Mouse (Mus musculus): ENCODE results near the gene Efnb2.

Gene Efnb2

DNA sequence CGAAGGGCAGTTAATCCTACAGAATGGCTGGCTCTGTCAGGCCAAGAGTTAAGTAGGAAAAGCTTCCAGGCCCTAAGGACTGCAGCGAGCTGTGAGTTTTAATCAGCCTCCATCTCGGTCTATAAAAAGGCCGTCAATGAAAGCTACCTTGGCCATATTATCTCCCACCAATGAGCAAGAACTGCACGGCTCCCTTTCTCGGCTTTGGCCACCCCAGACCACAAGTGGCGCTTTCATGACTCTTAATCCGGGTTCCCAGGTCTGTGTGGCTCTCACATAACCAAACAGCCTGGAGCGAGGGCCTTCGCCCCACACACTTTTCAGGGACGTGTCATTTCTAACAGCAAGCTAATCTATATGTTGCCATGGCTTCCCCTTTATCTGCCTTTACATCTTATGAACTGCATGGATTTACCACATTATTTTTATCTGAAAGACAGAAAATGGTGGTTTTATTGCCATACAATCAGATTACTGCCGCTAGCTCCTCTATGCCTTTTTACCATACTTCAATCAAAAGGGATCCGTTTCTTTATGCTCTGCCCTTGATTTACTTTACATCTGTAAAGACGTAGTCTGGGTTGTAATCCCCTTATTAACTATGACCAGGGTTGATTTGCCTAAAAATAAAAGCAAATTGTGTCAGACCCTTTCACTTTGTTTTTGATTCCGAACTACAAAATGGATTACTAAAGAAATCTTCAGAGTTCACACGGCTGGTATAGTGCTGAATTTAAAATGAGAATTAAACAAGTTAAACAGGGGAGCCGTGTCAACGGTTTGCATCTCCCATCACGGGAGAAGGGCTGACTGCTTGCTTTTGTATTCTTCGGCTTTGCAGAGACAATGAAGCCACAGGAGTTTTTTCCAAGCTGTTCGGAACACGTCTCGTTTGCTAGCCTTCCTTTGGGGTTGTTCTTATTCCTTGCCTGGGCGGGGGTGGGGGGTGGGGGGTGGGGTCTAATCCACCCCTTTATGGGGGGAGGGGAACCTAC, 5.4 kb downstream of the Efnb2 start:
- DNase-seq (ENCODE audit: low spot score in 2 of 2) = no peak

DNA sequence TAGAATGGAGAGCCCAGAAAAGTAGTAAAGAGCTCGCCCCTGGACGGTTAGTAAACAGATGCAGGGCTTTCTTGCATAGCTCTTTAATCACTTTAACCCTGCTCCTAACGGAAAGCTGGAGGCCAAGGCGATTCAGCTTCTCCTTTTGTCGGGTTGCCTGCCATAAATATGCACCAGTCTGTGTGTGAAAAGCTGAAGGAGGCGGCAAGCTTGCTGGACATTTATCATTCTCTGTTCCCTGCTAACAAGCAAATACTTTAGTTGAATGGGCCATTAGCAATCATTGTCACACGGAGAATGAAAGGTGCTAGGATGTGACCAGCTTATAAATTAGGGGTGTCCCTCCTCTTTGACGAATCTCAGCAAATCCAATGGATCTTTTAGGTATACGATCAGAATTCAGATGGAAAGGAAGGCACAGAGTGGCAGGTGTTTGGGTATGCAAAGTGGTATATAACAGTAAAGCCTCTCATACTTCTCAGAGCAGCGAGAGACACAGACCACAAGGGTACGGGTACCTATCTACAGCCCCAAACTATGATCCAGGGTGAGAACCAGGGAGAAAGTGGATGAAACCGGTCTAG, 7.0 kb downstream of the Efnb2 start:
- DNase-seq (ENCODE audit: low spot score in 2 of 2) = no peak

DNA sequence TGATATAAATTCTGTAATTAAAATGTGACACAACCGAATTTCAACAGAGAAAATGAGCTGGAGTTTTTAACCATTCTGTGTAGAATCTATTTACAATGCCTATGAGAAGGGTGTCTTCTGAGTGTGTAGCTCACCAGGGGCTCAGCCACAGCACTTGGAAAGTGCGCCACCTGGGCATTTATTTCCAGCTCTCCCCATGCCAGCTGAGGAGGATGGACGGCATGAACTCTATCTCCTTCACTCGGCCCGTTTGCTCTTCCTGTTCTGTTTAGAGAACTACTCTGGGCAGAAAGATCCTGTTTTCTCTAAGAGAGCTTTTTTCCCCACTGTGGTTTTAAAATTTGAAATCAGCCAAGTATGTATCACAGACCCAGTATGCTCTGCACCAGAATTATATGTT, 7.7 kb downstream of the Efnb2 start:
- DNase-seq (ENCODE audit: low spot score in 2 of 2) = no peak

DNA sequence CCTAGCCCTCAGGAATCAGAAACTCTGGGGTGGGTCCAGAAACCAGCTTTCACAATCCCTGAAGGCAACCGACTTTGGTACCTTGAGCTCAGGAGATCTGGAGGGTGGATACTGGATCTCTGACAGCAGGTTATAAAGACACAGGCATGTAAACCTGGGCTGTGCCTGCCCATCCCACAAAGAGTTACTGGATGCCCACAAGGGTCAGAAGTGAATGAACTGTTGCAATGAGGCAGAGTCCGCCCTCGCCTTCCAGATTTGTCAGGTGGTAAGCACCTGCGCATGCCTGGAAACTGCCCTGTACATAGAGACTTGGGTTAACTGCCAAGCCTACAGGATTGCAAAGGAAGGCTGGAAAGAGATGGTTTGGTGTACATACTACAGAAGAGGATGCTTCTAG, 8.7 kb downstream of the Efnb2 start:
- DNase-seq (ENCODE audit: low spot score in 2 of 2) = no peak

DNA sequence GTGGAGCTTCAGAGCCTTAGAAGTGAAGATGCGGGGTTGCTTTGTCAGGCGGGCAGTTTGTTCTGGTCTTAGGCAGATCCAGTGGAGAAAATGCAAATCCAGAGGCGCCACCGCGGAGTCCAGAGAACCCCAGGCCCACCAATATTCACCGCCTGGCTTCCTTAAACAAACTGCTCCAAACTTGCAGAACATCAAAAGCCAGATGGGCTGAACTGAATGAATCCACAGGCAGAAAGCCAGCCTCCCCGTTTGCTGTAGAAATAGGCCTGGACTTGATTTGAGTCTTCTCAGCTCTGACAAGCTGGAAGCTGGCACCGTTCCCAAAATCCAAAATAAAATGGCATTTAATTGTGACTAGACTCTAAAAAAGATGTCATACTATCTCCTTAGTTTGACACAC, 11.1 kb downstream of the Efnb2 start:
- peak; percentile 62 to 76 for DNase-seq (ENCODE audit: low spot score in 2 of 2)

DNA sequence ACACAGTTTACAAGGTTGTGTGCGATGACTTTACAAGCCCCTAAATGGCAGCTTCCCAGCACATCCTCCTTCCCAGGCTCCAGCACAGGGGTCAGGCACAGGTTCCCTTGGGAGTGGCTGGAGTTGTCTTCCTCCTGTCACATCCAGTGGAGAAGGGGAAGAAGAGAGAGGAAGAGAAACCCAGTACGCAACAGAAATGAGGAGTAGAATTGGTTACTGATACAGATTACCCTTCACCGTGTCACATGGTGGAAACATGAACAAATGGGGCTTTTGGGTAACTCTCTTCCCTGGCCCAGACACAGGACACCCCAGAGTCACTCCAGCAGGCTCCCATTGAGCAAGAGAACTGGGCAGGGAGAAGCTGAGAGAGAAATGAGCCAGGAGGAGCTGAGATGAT, 11.5 kb downstream of the Efnb2 start:
- no peak for DNase-seq (ENCODE audit: low spot score in 2 of 2)

DNA sequence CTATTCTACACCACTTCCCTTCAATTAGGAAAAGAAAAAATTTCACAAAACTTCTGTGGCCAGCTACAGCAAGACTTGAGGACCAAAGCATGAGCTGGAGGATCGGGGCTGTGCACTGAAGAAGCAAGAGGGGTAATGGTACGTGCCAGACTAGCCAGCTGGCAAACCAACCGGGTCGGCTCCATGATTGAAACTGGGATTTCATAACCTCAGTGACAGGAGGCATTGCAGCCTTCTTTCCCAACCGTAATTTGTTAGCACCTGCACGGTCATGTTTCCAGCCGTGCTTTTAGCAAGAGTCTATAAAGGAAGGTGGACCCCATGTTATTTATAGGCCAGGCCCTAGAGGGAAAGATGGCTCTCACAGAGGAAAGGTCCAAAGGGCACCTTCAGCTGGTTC, 12.4 kb downstream of the Efnb2 start:
- no peak for DNase-seq (ENCODE audit: low spot score in 2 of 2)

DNA sequence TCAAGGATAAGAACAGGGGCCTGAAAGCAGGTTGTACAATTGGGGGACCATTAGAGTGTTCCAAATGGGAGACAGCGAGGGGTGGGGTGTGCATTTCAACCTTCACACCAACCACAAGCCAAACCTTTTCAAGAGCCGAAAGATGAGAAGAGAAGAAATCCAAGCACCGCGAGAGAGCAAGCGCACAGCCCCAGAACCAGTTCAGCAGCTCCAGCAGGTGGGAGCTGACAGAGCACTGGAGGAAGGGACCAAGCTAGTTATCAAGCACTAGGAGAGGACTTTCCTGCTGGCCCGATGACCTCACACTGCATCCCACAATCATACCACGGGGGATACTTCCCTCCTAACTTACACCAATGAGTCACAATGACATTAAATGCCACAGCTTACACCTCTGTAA, 13.2 kb downstream of the Efnb2 start:
- DNase-seq (ENCODE audit: low spot score in 2 of 2) = no peak

DNA sequence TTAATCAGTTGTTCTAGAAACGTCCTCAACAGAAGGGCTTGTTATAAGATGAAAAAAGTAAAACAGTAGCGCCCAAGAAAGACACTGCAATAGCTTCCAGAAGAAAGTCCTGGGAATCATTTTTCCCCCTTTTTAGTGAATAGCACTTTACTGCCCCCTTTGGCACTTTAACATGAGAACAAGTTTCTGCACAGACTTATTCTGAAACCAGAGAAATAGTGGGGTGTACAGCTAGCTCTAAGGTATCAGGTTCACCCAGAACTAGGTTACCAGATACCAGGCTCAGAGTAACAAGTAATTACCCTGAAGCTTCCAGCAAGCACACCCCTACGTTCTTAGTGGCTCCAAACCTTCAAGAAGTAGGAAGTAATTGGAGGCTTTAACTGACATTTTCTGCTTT, 13.7 kb downstream of the Efnb2 start:
- DNase-seq (ENCODE audit: low spot score in 2 of 2) = no peak

DNA sequence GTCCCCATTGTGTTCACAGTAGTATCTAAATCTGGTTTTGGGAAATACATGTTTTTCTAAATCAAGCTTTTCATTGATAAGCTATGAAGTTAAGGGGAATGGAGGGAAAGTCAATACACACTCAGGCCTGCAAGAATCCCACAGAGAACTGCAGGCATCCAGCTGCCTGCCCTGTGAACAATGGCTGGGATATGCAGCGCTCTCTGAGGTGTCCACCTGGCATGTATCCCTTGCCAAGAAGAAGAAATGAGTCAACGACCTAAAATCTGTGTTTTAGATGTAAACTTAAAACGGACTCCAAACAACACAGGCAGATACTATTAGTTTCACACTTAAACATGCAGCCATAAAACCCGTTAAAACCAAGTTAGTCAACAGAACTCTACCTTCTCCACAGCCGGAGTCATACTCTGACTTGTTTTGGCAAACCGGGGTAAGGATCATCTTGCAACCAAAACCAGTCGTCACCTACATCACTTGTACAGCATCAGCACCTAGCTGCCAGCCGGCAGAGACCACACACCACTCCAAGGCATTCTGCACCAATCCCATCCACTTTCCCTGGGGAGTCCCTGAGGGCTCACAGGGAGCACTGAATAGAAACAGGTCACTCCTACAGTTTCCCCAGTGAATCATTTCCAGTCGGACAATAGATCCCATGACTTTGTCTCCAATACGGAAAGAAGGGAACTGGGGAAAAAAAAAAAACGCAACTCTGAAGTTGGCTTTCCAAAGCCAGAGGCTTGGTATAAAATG, 16.7 kb downstream of the Efnb2 start:
- DNase-seq (ENCODE audit: low spot score in 2 of 2) = no peak

DNA sequence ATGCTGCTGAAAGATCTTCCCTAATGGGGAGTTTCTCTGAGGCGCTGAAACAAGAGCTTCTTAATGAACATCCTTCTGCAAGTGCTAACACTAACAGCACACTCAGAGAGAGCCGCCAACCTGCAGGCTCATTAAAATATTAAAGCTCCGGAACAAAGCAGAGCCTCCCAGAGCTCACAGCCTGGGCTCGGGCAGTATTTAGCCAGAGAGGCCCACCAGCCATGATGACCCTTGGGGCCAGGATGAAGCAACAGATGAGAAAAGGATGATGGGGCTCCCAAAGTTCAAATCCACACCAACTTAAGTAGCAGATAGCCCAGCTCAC, 20.8 kb downstream of the Efnb2 start:
- DNase-seq (ENCODE audit: low spot score in 2 of 2) = no peak

DNA sequence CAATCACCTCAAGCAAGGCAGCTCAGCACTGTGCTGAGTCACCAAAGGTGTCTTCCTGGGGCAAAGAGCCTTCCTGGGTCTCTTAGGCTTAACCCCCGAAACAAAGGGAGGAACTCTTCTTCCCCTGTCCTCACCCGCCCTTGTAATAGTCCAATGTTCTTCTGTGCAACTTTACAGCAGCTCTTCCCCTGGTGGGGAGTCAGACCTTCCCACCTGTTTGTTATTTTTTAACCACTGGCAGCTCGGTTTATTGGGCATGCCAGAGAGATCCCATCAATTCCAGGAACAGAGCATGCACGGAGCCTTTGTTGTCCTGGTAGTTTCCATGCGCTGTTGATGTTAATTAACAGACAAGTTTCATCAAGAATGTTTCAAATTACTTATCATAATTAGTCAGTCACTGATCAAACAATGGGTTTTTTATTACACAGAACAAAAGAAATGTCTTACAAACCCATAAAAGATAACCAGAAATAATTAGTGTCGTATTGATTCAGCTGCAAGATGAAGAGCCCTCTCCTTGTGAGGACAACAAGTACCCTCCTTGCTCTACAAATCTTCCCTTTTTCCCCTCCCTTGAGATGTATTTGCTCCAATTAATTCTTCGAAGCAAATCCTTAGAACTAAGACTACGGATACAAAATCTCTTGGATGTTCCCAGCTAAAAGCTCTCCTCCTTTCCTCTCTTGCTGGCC, 21.3 kb downstream of the Efnb2 start:
- no peak for DNase-seq (ENCODE audit: low spot score in 2 of 2)

DNA sequence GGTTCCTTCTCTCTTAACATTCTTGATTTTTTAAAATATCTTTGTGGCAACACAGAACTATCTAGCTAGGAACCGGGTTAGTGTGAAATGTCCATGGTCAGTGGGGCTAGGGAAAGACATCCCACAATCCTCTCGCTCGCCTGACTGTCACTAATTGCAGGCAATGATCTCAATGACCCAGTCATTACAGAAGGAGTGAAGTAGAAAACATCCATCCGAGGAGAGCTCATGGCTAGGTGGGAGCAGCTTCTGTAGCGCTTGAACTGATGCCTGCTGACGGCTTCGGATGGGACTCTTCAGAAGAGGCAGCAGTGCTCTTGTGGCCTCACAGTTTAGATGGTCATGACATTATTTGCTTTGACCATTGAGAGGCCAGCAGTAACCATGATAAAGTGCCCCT, 29.6 kb downstream of the Efnb2 start:
- no peak for DNase-seq (ENCODE audit: low spot score in 2 of 2)

DNA sequence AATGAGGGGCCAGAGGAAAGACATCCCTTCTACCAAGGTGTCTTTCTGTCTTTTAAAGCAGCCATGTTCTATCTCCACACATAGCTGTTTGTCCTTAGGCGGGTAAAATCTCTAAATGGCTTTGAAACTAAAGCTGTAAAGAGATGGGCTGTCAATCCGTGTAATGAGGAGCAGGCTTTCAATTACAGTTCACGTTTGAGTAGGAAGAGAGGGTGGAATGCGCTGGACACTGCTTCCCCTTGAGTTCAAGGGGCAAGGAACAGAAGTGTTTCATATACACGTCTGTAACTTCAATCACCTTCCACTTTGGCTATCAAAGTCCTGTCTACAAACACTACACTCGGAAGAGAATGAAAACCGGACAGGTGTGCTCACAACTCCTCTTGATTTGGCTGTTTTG, 37.0 kb downstream of the Efnb2 start:
- DNase-seq (ENCODE audit: low spot score in 2 of 2) = no peak

DNA sequence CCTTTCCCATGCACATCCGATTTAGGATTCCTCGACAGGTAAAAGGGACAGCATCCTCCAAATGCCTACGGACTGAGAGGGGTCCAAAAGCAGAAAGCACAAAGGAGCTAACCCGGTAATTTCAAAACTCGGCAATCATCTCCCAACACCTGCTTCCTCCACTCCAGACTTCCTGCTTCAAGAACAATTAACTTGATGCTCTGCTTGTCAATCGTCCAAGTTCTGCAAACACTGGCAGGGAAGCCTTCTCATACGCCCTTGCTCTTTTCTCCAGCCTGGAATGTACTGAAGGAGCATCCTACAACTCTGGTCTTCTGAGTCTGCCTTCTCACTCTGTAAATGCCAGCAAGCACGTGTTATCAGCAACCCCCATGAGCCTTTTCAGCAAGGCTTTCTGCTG, 37.6 kb downstream of the Efnb2 start:
- no peak for DNase-seq (ENCODE audit: low spot score in 2 of 2)

DNA sequence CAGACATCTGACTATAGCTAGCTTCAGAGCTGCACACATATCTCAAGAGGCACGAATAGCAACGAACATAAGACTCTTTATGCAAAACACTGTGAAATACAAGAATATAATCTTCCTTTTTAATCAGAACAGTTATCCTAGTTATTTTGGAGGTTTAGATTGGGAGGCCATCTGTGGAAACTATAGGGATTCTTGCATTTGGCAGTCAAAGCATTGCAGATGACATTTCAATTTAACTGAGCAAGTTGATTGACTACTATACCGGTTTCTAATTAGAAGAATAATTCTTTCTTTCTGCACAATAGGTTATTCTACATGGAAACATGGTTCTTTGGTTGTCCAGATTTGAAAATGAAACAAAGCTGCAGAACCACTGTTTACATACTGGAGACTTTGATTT, 38.6 kb downstream of the Efnb2 start:
- DNase-seq (ENCODE audit: low spot score in 2 of 2) = no peak

DNA sequence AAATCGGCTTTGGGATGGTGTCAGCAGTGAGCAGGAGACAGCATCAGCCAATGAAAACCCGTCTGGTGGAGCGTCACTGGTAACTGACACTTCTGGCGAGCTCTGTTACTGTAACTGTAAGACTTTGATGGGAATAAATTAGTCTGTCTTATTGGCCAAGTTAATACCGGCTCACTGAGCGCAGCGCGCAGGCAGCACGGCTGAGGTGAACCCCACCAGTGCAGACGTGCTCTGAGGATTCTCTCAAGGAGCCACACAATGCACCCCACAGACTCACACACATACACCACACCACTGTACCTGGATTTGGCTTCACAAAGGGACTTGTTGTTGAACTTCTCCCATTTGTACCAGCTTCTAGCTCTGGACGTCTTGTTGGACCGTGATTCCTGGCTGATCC, 39.0 kb downstream of the Efnb2 start:
- peak in 1 of 2 experiments; percentile 33 for DNase-seq (ENCODE audit: low spot score in 2 of 2)

DNA sequence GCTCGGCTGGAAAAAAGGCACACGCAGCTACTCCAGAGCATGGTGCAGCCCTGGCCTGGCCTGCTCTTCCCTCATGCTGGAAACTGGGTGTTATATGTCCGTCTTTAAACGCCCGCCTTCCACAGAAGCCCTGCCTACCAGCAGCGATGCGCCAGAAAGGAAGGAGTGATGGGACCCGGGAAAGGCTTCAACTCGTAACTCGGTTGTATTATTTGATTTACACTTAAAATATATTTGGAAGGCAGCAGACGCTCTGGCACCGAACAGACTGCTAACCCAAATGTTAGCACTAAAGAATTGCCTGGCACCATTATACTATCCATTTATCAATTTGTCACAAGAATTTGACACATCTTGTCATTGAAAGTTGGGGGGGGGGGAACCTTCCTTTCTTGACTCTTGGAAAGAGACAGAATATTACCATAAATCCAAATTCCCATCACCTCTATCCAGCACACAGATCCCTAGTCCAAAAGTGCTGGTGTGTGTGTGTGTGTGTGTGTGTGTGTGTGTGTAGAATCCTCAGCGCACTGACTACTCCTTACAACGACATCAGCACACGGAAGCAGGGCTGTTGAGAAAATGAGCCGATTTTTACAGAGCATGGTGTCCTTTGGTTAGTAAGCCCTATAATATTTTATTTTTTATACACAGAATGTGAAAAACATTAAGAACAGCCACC, 39.7 kb downstream of the Efnb2 start:
- DNase-seq (ENCODE audit: low spot score in 2 of 2) = no peak

DNA sequence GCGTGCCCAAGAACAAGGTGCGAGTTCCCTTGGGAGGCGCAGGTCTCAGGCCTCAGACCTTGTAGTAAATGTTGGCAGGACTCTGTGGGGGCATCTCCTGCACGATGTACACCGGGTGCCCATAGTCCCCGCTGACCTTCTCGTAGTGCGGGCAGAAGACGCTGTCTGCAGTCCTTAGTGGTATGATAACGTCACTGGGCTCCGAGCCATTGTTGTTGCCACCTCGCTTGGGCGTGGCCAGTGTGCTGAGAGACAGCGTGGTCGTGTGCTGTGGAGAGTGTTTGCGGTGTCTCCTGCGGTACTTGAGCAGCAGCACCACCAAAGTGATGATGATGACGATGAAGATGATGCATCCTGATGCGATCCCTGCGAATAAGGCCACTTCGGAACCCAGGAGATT, 40.5 kb downstream of the Efnb2 start:
- DNase-seq (ENCODE audit: low spot score in 2 of 2) = no peak

DNA sequence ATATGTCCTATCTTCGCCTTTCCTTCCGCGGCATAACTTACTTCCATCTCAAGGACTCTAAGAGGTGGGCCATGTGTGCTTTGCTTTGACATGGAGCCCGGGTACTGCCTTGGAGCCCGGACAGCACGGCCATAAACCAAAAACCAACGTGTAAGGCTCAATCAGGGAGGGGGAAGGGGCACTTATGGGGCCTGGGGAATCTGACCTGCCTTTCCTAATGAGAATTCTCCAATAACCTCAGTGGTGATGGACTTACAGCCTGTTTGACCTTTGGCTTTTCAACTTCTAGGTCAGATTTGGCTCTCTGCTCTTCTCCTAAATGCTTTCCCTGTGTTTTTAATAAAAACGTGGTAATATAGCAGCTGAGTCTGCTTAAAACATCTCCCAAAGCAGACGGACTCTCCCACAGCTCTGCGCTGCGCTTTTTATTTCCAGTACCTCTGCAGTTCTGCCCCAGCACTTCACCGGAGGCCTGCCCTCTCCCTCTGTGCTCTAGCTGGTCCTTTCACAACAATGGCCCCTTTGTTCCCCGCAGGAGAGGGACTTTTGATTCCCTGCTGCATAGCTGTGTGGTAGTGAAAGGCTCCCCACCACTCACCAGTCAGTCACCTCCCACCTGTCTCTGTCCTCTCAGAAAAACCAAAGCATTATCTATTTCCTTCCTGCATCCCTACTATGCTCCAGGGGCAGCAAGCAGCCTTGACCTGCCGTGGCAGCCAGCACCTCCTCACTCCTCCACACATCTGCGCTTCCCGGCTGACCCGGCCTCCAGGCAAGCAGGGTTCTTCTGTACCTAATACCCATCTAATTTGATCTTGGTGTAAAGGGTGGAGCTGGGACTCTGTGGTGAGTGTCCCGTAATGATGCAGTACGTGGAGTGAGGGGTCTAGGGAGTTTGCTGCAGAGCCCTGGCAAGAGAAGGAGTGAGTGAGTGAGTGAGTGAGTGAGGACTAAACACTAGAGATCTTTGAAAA, 41.5 kb downstream of the Efnb2 start:
- no peak for DNase-seq (ENCODE audit: low spot score in 2 of 2)

All from frontal cortex, postnatal 14 days (tissue).